Mouse (Mus musculus) midbrain, embryonic 10.5 days (tissue): Measurements from ENCODE around the gene Palm2. TPM values are rescaled to one million over a fixed set of nuclear protein-coding genes. Genes with fewer than 3 reads are reported as not detected.
A peak's percentile ranks its signal among the peaks of the same experiment; 100 is the strongest.

Experiments
- DNase-seq: peaks from one replicate; pipeline ENCODE4 v3.0.0-alpha.2; 2017; ENCODE audit warnings: low spot score
- H3K27ac ChIP-seq: fragments of 300-500 bp; sonication (generic); replicated peaks from 2 replicates; pipeline ENCODE4 v1.5.1; 2016; ENCODE audit warnings: mild to moderate bottlenecking
- H3K27me3 ChIP-seq: fragments of 300-500 bp; sonication (generic); 2 replicates; pipeline ENCODE4 v1.6.1; 2016; ENCODE audit warnings: low read depth, mild to moderate bottlenecking; ENCODE audit not compliant: poor library complexity, severe bottlenecking
- H3K36me3 ChIP-seq: fragments of 300-500 bp; sonication (generic); 2 replicates; pipeline ENCODE4 v1.6.1; 2016; ENCODE audit warnings: mild to moderate bottlenecking, moderate library complexity
- H3K4me1 ChIP-seq: fragments of 300-500 bp; sonication (generic); 2 replicates; pipeline ENCODE4 v1.6.1; 2016
- H3K4me3 ChIP-seq: fragments of 300-500 bp; sonication (generic); 2 replicates; pipeline ENCODE4 v1.5.1; 2016; ENCODE audit warnings: mild to moderate bottlenecking, moderate library complexity
- H3K9me3 ChIP-seq: fragments of 300-500 bp; sonication (generic); replicated peaks from 2 replicates; pipeline ENCODE4 v1.6.1; 2016; ENCODE audit warnings: mild to moderate bottlenecking
- WGBS: fragments of 180-500 bp; shearing (Covaris S2); methylation state at CpG from one replicate; pipeline ENCODE4 v1.1.7; 2016; 5-methylcytosine and 5-hydroxymethylcytosine counted together
- polyA plus RNA-seq: library from polyadenylated mRNA; unstranded; fragments of >200 nt; fragmentation: Nextera tagmentation; extraction: Ambion mirVana; gene quantifications from 2 replicates; pipeline ENCODE4 v1.2.1, GENCODE M21; 2016

Palm2 gene
- polyA plus RNA-seq, 1 experiment from 2014 or later, result 2.4 TPM

GRCm38 (mm10) chr4:57750651-57751050, 316.6 kb downstream of the Palm2 start:
- WGBS, result 75% methylated on average over 4 of the region's 4 CpGs
- no peaks in the 10 kb centered on the region for H3K27me3 ChIP-seq
- H3K27ac ChIP-seq, result no peak overlapping the region
- peaks cover 19% of the 10 kb centered on the region for H3K4me1 ChIP-seq
- H3K9me3 ChIP-seq, result no peaks in the 10 kb centered on the region; the same call in 1 of the 2 replicates
- no peak for DNase-seq
- no peaks in the 10 kb centered on the region for H3K36me3 ChIP-seq
- no peak overlapping the region for H3K4me3 ChIP-seq

DNA sequence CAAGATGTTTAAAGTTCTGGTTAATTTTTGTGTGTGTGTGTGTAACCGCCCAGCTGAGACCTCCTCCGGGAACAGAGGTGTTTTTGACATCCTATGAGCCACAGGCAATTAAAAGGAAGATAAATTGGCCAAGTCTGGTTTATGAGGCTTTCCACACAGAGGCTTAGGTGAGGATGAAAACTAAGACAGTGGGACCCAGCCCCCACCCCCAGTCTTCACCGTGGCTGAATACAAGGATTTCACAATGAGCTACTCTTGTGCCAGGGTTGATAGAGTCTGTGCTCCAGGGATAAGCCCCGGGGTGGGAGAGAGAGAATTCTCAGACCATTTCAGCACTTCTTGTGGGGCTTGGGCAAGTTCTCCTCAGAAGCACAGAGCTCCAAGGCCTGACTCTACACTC, 317.0 kb downstream of the Palm2 start:
- 68% methylated on average over 4 of the region's 4 CpGs for WGBS
- Histone ChIP-seq H3K27me3 (no peaks in the 10 kb centered on the region), H3K4me1 (peaks cover 19% of the 10 kb centered on the region), H3K4me3 (no peak overlapping the region), H3K27ac (no peak overlapping the region), H3K36me3 (no peaks in the 10 kb centered on the region), H3K9me3 (no peaks in the 10 kb centered on the region; the same call in 1 of the 2 replicates)
- DNase-seq, result no peak

DNA sequence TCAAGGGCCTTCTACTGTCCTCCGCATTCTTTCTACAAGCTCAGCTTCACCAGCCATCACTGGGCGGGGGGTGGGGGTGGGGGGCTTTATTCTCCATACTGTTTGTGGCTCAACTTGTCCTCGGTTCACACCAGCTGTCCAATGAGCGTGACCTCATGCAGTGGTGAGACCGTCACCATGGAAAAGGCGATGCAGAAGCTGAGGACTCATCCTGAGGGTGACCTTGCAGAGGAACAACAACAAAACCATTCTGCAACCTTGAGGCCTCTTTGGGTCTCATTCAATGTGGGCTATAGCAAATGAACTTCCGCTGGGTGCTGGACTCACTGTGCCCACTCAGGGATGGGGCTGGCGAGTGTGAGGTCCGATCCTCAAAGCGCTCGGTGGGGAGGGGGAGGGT, 317.5 kb downstream of the Palm2 start:
- no peak overlapping the region for H3K27ac ChIP-seq
- no peak for DNase-seq
- no peaks in the 10 kb centered on the region for H3K27me3 ChIP-seq
- 90% methylated on average over 11 of the region's 11 CpGs for WGBS
- H3K9me3 ChIP-seq, result no peaks in the 10 kb centered on the region
- peaks cover 19% of the 10 kb centered on the region for H3K4me1 ChIP-seq
- H3K36me3 ChIP-seq, result no peaks in the 10 kb centered on the region
- H3K4me3 ChIP-seq, result no peak overlapping the region

GRCm38 (mm10) chr4:57755085-57755484, 321.0 kb downstream of the Palm2 start:
- Histone ChIP-seq H3K27ac (no peak overlapping the region), H3K4me3 (no peak overlapping the region), H3K9me3 (no peaks in the 10 kb centered on the region), H3K27me3 (no peaks in the 10 kb centered on the region), H3K4me1 (peaks cover 14% of the 10 kb centered on the region), H3K36me3 (no peaks in the 10 kb centered on the region)
- no peak for DNase-seq
- WGBS, result 94% methylated on average over 11 of the region's 11 CpGs

- no peak for DNase-seq
- 0 out of 2 replicates have a peak, but pooled peaks cover 4% of the 10 kb centered on the region for H3K27me3 ChIP-seq
- peaks cover 22% of the 10 kb centered on the region for H3K4me1 ChIP-seq
- H3K36me3 ChIP-seq, result no peaks in the 10 kb centered on the region
- peak overlapping the region; percentile 43; the same call in 1 of the 2 replicates for H3K27ac ChIP-seq
- H3K4me3 ChIP-seq, result no peak overlapping the region
- 63% methylated on average over 11 of the region's 11 CpGs for whole genome bisulfite sequencing
- H3K9me3 ChIP-seq, result no peaks in the 10 kb centered on the region
Observed at GRCm38 (mm10) chr4:57757997-57758396, 323.9 kb downstream of the Palm2 start.

Other genes starting within 250 kb of the Palm2 start
- 0.78 TPM in 2 replicates for gene Ptpn3, start 132.4 kb upstream of the Palm2 start, polyA plus RNA-seq
- gene Pakap, start 133.9 kb downstream of the Palm2 start, polyA plus RNA-seq, result 22.8 and 26.9 TPM in 2 replicates